Mouse (Mus musculus): Measurements from ENCODE around the gene Rbpms2.

DNA sequence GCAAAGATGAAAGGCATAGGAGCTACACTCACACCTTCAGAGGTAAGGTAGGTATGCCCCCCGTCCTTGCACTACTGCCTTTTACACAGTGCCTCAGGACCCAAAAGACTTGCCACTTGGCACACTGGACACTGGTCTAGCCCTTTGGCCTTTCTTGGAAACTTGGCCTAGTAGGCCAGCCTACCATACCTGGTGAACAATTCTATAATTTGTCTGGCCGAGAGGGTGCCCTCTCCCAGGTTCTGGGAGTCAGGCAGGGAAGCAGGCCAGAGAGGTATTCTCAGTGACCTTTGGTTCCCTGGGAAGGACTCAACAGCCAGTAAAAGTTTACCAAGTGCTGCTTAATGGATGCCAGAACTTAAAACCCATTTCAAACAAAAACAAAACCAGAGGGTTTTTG lies 7.8 kb upstream of the Rbpms2 start:
- no peak for TF ChIP-seq CTCF (IDR thresholded peaks at IDR 0.05; ENCODE audit: control insufficient read depth, insufficient read depth, low read length)
- no peak for TF ChIP-seq POLR2A (IDR thresholded peaks at IDR 0.05; ENCODE audit: borderline replicate concordance, control insufficient read depth, low read depth, low read length)

Data from bone marrow, adult 2 months (tissue).